Mouse (Mus musculus) liver, adult 2 months (tissue): ENCODE measurements at regions not wholly inside any gene's neighbourhood (a gene's known extent, or its start where the extent isn't known, plus 50 kb on each side); places are given as distances from the start of the nearest gene placed in this dataset.

Source experiments
- DNase-seq: peaks from one replicate; pipeline ENCODE4 v3.0.0-alpha.2; 2011; ENCODE audit warnings: low read depth, low spot score; ENCODE audit errors: extremely low read depth
- H3K27ac ChIP-seq: fragments of 200-500 bp; replicated peaks from 2 replicates; pipeline ENCODE4 v1.5.1; 2012; ENCODE audit warnings: low read depth, mild to moderate bottlenecking, control low read depth, inconsistent platforms, low read length; ENCODE audit not compliant: insufficient read depth
- H3K27me3 ChIP-seq: fragments of 200-500 bp; 2 replicates; pipeline ENCODE4 v1.6.1; 2012; ENCODE audit warnings: mild to moderate bottlenecking, moderate library complexity, low read length, inconsistent platforms; ENCODE audit not compliant: control insufficient read depth, insufficient read depth
- H3K36me3 ChIP-seq: fragments of 200-500 bp; 2 replicates; pipeline ENCODE4 v1.6.1; 2012; ENCODE audit warnings: low read length, inconsistent platforms; ENCODE audit not compliant: control insufficient read depth, insufficient read depth
- H3K4me1 ChIP-seq: fragments of 200-500 bp; 2 replicates; pipeline ENCODE4 v1.6.1; 2011; ENCODE audit warnings: low read length; ENCODE audit not compliant: control insufficient read depth, insufficient read depth
- H3K4me3 ChIP-seq: fragments of 200-500 bp; 2 replicates; pipeline ENCODE4 v1.5.1; 2011; ENCODE audit warnings: low read depth, mild to moderate bottlenecking, control low read depth, low read length, moderate library complexity; ENCODE audit not compliant: insufficient read depth
- H3K79me2 ChIP-seq: fragments of 200-500 bp; 2 replicates; pipeline ENCODE4 v1.6.1; 2012; ENCODE audit warnings: inconsistent platforms, mild to moderate bottlenecking, low read length, moderate library complexity; ENCODE audit not compliant: control insufficient read depth, insufficient read depth
- H3K9ac ChIP-seq: fragments of 200-500 bp; 2 replicates; pipeline ENCODE4 v1.6.1; 2012; ENCODE audit warnings: low read depth, mild to moderate bottlenecking, control low read depth, inconsistent platforms, low read length
- CTCF ChIP-seq: fragments of 200-500 bp; IDR thresholded peaks from 2 replicates; pipeline ENCODE4 v1.5.1; 2011; ENCODE audit warnings: low read depth, low read length, control low read depth
- POLR2A ChIP-seq: fragments of 200-500 bp; IDR thresholded peaks from 2 replicates; pipeline ENCODE4 v1.6.1; 2011; ENCODE audit warnings: low read length, control low read depth; ENCODE audit not compliant: insufficient read depth; ENCODE audit errors: extremely low read depth
- WGBS: fragments of 180-500 bp; shearing (Covaris S2); methylation state at CpG from one replicate; pipeline ENCODE4 v1.1.7; 2018; 5-methylcytosine and 5-hydroxymethylcytosine counted together

- H3K9ac ChIP-seq: no peak overlapping the region
- TF ChIP-seq POLR2A: no peak
- TF ChIP-seq CTCF: no peak
- no peaks in the 10 kb centered on the region for H3K4me1 ChIP-seq
- no peak overlapping the region for H3K4me3 ChIP-seq
- 83% methylated on average over 6 of the region's 6 CpGs for WGBS
- no peak overlapping the region for H3K27ac ChIP-seq
- H3K27me3 ChIP-seq: no peaks in the 10 kb centered on the region
- no peaks in the 10 kb centered on the region for H3K79me2 ChIP-seq
- DNase-seq: no peak
- no peaks in the 10 kb centered on the region for H3K36me3 ChIP-seq
These were observed 100.7 kb upstream of the Fbxo11 start for GRCm38 (mm10) chr17:88165811-88166210.

- H3K4me1 ChIP-seq: no peaks in the 10 kb centered on the region
- no peak overlapping the region for H3K27ac ChIP-seq
- no peak overlapping the region for H3K9ac ChIP-seq
- WGBS: 72% methylated on average over 8 of the region's 8 CpGs
- TF ChIP-seq POLR2A (no peak), CTCF (no peak)
- no peaks in the 10 kb centered on the region for H3K79me2 ChIP-seq
- H3K36me3 ChIP-seq: no peaks in the 10 kb centered on the region
- H3K4me3 ChIP-seq: no peak overlapping the region
- no peaks in the 10 kb centered on the region for H3K27me3 ChIP-seq
- no peak for DNase-seq
These were observed 103.4 kb upstream of the Fbxo11 start for GRCm38 (mm10) chr17:88168262-88169096.

- DNase-seq: no peak
- Histone ChIP-seq H3K27ac (no peak overlapping the region), H3K4me3 (no peak overlapping the region), H3K4me1 (no peaks in the 10 kb centered on the region), H3K79me2 (no peaks in the 10 kb centered on the region), H3K36me3 (no peaks in the 10 kb centered on the region), H3K9ac (no peak overlapping the region), H3K27me3 (no peaks in the 10 kb centered on the region)
- WGBS: 80% methylated on average over 3 of the region's 3 CpGs
- no peak for TF ChIP-seq CTCF
- TF ChIP-seq POLR2A: no peak
These were observed 106.5 kb upstream of the Fbxo11 start for GRCm38 (mm10) chr17:88171606-88172005.

- DNase-seq: no peak
- Histone ChIP-seq H3K27ac (no peak overlapping the region), H3K36me3 (no peaks in the 10 kb centered on the region), H3K79me2 (no peaks in the 10 kb centered on the region), H3K9ac (no peak overlapping the region), H3K4me1 (no peaks in the 10 kb centered on the region), H3K4me3 (no peak overlapping the region), H3K27me3 (no peaks in the 10 kb centered on the region)
- TF ChIP-seq CTCF: no peak
- no peak for TF ChIP-seq POLR2A
- WGBS: 64% methylated on average over 4 of the region's 4 CpGs
These were observed 108.4 kb upstream of the Fbxo11 start for GRCm38 (mm10) chr17:88173354-88174032.

GRCm38 (mm10) chr17:88174242-88174679 is 109.2 kb upstream of the Fbxo11 start:
- no peak for TF ChIP-seq POLR2A
- TF ChIP-seq CTCF: no peak
- H3K4me3 ChIP-seq: no peak overlapping the region
- no peak overlapping the region for H3K27ac ChIP-seq
- no peaks in the 10 kb centered on the region for H3K36me3 ChIP-seq
- no peaks in the 10 kb centered on the region for H3K27me3 ChIP-seq
- H3K4me1 ChIP-seq: no peaks in the 10 kb centered on the region
- H3K9ac ChIP-seq: no peak overlapping the region
- DNase-seq: no peak
- H3K79me2 ChIP-seq: no peaks in the 10 kb centered on the region
- whole genome bisulfite sequencing: 73% methylated on average over 10 of the region's 10 CpGs
